Mouse (Mus musculus): ENCODE results near the gene Igfbp7.

Igfbp7 gene

GRCm38 (mm10) chr5:77406371-77406871, 1.4 kb downstream of the Igfbp7 start:
- no peak for DNase-seq (ENCODE audit: extremely low read depth, insufficient read length, low spot score)

- no peak for DNase-seq (ENCODE audit: extremely low read depth, insufficient read length, low spot score)
Measured at GRCm38 (mm10) chr5:77405455-77406057, 2.3 kb downstream of the Igfbp7 start.

- DNase-seq (ENCODE audit: extremely low read depth, insufficient read length, low spot score): no peak
Measured at GRCm38 (mm10) chr5:77404941-77405340, 2.9 kb downstream of the Igfbp7 start.

- no peak for DNase-seq (ENCODE audit: extremely low read depth, insufficient read length, low spot score)
Measured at GRCm38 (mm10) chr5:77402901-77403300, 4.9 kb downstream of the Igfbp7 start.

GRCm38 (mm10) chr5:77402137-77402536, 5.7 kb downstream of the Igfbp7 start:
- DNase-seq (ENCODE audit: extremely low read depth, insufficient read length, low spot score): no peak

- DNase-seq (ENCODE audit: extremely low read depth, insufficient read length, low spot score): no peak
Measured at GRCm38 (mm10) chr5:77400823-77401222, 7.0 kb downstream of the Igfbp7 start.

GRCm38 (mm10) chr5:77400151-77400550, 7.7 kb downstream of the Igfbp7 start:
- no peak for DNase-seq (ENCODE audit: extremely low read depth, insufficient read length, low spot score)

GRCm38 (mm10) chr5:77399076-77399475, 8.8 kb downstream of the Igfbp7 start:
- no peak for DNase-seq (ENCODE audit: extremely low read depth, insufficient read length, low spot score)

- no peak for DNase-seq (ENCODE audit: extremely low read depth, insufficient read length, low spot score)
Measured at GRCm38 (mm10) chr5:77398285-77399057, 9.4 kb downstream of the Igfbp7 start.

- no peak for DNase-seq (ENCODE audit: extremely low read depth, insufficient read length, low spot score)
Measured at GRCm38 (mm10) chr5:77393990-77394618, 13.7 kb downstream of the Igfbp7 start.

- no peak for DNase-seq (ENCODE audit: extremely low read depth, insufficient read length, low spot score)
Measured at GRCm38 (mm10) chr5:77393094-77393619, 14.7 kb downstream of the Igfbp7 start.

GRCm38 (mm10) chr5:77390272-77390671, 17.6 kb downstream of the Igfbp7 start:
- DNase-seq (ENCODE audit: extremely low read depth, insufficient read length, low spot score): no peak

GRCm38 (mm10) chr5:77388359-77388758, 19.5 kb downstream of the Igfbp7 start:
- DNase-seq (ENCODE audit: extremely low read depth, insufficient read length, low spot score): no peak

GRCm38 (mm10) chr5:77387414-77387704, 20.5 kb downstream of the Igfbp7 start:
- no peak for DNase-seq (ENCODE audit: extremely low read depth, insufficient read length, low spot score)

GRCm38 (mm10) chr5:77386596-77387413, 21.0 kb downstream of the Igfbp7 start:
- DNase-seq (ENCODE audit: extremely low read depth, insufficient read length, low spot score): no peak

- DNase-seq (ENCODE audit: extremely low read depth, insufficient read length, low spot score): no peak
Measured at GRCm38 (mm10) chr5:77385900-77386595, 21.8 kb downstream of the Igfbp7 start.

GRCm38 (mm10) chr5:77385221-77385620, 22.6 kb downstream of the Igfbp7 start:
- DNase-seq (ENCODE audit: extremely low read depth, insufficient read length, low spot score): no peak

GRCm38 (mm10) chr5:77384724-77385123, 23.1 kb downstream of the Igfbp7 start:
- no peak for DNase-seq (ENCODE audit: extremely low read depth, insufficient read length, low spot score)

- peak; percentile 30 for DNase-seq (ENCODE audit: extremely low read depth, insufficient read length, low spot score)
Measured at GRCm38 (mm10) chr5:77383799-77384554, 23.9 kb downstream of the Igfbp7 start.

Data from 3134 (cell line).